Mouse (Mus musculus): ENCODE measurements at regions not wholly inside any gene's neighbourhood (a gene's known extent, or its start where the extent isn't known, plus 50 kb on each side); places are given as distances from the start of the nearest gene placed in this dataset.
"Not testable (repeated sequence)": the region's sequence is repeated elsewhere in the genome, so short reads cannot be mapped to it uniquely, and the experiment has no call there.

DNA sequence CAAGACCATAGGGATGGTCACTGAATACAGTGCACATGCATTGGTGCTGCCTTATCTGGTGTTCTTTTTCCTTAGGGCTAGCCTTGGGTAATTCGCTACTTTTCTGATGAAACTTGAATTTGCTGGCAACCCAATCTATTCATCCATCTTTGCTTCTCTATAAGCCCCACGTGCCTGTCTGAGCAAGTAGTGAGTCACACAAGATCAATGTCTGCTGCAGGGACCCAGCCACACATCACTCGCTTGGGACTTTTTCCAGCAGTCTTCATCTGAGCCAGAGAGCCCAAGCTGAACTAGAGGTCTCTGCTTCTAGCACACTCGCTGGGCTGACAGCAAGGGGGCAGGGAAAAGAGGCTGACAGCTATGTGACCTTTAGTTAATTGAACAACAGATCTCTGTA lies 464.3 kb upstream of the Nmur2 start:
- 72% methylated on average over 4 of the region's 4 CpGs for WGBS

DNA sequence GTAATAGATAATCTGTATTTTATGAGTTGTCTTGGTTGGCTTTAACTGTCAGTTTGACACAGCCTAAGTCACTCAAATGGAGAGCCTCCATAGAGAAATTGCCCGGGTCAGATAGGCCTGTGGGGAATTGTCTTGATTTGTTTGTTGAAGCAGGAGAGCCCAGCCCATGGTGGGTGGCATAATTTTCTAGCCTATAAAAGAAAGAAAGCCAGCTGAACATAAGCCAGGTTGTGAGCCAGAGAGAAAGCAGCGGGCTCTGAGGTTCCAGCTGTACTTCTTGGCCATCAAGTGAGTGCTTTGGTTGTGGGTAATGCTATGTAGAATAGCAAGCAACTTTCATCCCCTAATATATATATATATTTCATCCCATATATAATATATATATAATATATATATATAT lies 474.1 kb upstream of the Nmur2 start:
- Histone ChIP-seq H3K4me2 (ENCODE audit: low read length) (no peak overlapping the region), H3K4me1 (ENCODE audit: control insufficient read depth, insufficient read depth, low read length) (no peaks in the 10 kb centered on the region), H3K27me3 (ENCODE audit: control insufficient read depth, insufficient read depth, low read depth, low read length) (no peaks in the 10 kb centered on the region), H3K4me3 (ENCODE audit: low read depth, low read length) (no peak overlapping the region), H3K9me3 (replicated peaks; ENCODE audit: control insufficient read depth, low read length, poor library complexity, severe bottlenecking) (no peaks in the 10 kb centered on the region), H3K9ac (ENCODE audit: low read depth, low read length) (no peak overlapping the region), H3K27ac (ENCODE audit: low read length) (no peak overlapping the region), H3K36me3 (ENCODE audit: control insufficient read depth, insufficient read depth, low read length) (no peaks in the 10 kb centered on the region)
- ATAC-seq, result no peak
- 67% methylated on average over 2 of the region's 2 CpGs for WGBS

More for the DNA sequence above, 464.3 kb upstream of the Nmur2 start:
- no peak overlapping the region for H3K4me2 ChIP-seq (ENCODE audit: low read length)
- H3K27ac ChIP-seq (ENCODE audit: low read length), result no peak overlapping the region
- H3K9me3 ChIP-seq (replicated peaks; ENCODE audit: control insufficient read depth, low read length, poor library complexity, severe bottlenecking), result no peaks in the 10 kb centered on the region
- ATAC-seq, result no peak
- H3K4me1 ChIP-seq (ENCODE audit: control insufficient read depth, insufficient read depth, low read length), result no peaks in the 10 kb centered on the region
- H3K36me3 ChIP-seq (ENCODE audit: control insufficient read depth, insufficient read depth, low read length), result no peaks in the 10 kb centered on the region
- H3K4me3 ChIP-seq (ENCODE audit: low read depth, low read length), result no peak overlapping the region
- no peaks in the 10 kb centered on the region for H3K27me3 ChIP-seq (ENCODE audit: control insufficient read depth, insufficient read depth, low read depth, low read length)
- no peak overlapping the region for H3K9ac ChIP-seq (ENCODE audit: low read depth, low read length)

DNA sequence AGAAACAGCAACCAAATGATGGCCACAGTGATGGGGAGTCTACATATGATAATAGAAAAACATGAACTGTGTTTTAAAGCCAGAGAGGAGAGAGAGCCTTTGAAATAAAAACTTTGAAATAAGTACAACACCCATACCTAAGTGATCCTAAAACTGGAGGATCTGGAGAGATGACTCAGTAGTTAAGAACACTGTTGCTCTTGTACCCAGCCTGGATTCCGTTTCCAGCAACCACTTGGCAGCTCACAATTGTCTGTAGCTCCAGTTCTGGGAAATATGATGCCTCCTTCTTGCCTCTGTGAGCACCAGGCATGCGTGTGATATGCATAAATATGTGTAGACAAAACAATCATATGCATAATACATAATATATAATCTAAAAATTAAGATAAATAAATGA lies 477.7 kb upstream of the Nmur2 start:
- no peaks in the 10 kb centered on the region for H3K27me3 ChIP-seq (ENCODE audit: control insufficient read depth, insufficient read depth, low read depth, low read length)
- H3K4me1 ChIP-seq (ENCODE audit: control insufficient read depth, insufficient read depth, low read length), result no peaks in the 10 kb centered on the region
- WGBS, result 55% methylated on average over 2 of the region's 2 CpGs
- no peak overlapping the region for H3K4me3 ChIP-seq (ENCODE audit: low read depth, low read length)
- H3K4me2 ChIP-seq (ENCODE audit: low read length), result no peak overlapping the region
- no peaks in the 10 kb centered on the region for H3K36me3 ChIP-seq (ENCODE audit: control insufficient read depth, insufficient read depth, low read length)
- H3K27ac ChIP-seq (ENCODE audit: low read length), result no peak overlapping the region
- H3K9ac ChIP-seq (ENCODE audit: low read depth, low read length), result no peak overlapping the region
- ATAC-seq, result no peak
- H3K9me3 ChIP-seq (replicated peaks; ENCODE audit: control insufficient read depth, low read length, poor library complexity, severe bottlenecking), result no peaks in the 10 kb centered on the region

DNA sequence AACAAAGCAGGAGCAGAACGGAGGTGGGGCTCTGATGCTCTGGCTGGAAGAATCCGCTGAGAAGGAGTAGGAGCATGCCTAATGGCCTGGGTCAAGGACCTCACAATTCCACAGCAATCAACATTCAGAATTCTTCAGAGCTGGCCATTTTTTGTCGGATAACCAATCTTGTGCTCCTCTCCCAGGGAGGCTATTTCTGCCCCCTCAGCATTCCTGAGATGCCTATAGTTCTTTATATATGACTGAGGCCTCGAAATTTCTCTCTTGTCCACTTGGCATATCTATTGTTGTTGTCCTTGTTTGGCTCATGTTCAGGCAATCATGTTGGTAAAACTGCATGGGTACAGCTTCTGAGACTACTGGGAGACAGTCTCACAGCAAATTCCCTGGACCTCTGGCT lies 460.5 kb upstream of the Gria1 start:
- no peak for ATAC-seq
- 60% methylated on average over 4 of the region's 4 CpGs for WGBS
- Histone ChIP-seq H3K4me3 (ENCODE audit: low read depth, low read length) (no peak overlapping the region), H3K27me3 (ENCODE audit: control insufficient read depth, insufficient read depth, low read depth, low read length) (no peaks in the 10 kb centered on the region), H3K9ac (ENCODE audit: low read depth, low read length) (no peak overlapping the region), H3K4me1 (ENCODE audit: control insufficient read depth, insufficient read depth, low read length) (no peaks in the 10 kb centered on the region), H3K9me3 (replicated peaks; ENCODE audit: control insufficient read depth, low read length, poor library complexity, severe bottlenecking) (no peaks in the 10 kb centered on the region), H3K36me3 (ENCODE audit: control insufficient read depth, insufficient read depth, low read length) (no peaks in the 10 kb centered on the region), H3K27ac (ENCODE audit: low read length) (no peak overlapping the region), H3K4me2 (ENCODE audit: low read length) (no peak overlapping the region)

DNA sequence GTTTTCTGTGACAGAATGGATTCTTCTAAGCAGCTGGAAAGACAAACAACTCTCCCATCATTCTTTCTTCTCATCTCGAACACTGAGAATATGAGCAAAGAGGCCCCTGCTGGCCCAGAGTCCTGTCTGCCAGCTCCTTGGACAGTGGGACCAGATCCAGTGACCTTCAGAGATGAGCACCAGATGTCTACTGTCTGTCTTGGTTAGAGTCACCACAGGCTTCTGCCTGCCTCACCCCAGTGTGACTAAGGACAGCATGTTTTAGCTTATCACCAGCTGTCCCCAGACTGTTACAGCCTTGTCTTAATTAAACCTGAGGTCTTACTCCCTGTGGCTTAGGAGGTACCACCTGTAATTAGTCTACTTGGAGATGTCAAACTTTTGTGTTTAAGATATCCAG lies 454.9 kb upstream of the Gria1 start:
- no peak overlapping the region for H3K27ac ChIP-seq (ENCODE audit: low read length)
- H3K9me3 ChIP-seq (replicated peaks; ENCODE audit: control insufficient read depth, low read length, poor library complexity, severe bottlenecking), result no peaks in the 10 kb centered on the region
- WGBS, result 85% methylated on average over 1 of the region's 1 CpGs
- H3K9ac ChIP-seq (ENCODE audit: low read depth, low read length), result no peak overlapping the region
- no peak for ATAC-seq
- no peak overlapping the region for H3K4me3 ChIP-seq (ENCODE audit: low read depth, low read length)
- H3K36me3 ChIP-seq (ENCODE audit: control insufficient read depth, insufficient read depth, low read length), result no peaks in the 10 kb centered on the region
- H3K27me3 ChIP-seq (ENCODE audit: control insufficient read depth, insufficient read depth, low read depth, low read length), result no peaks in the 10 kb centered on the region
- H3K4me1 ChIP-seq (ENCODE audit: control insufficient read depth, insufficient read depth, low read length), result no peaks in the 10 kb centered on the region
- H3K4me2 ChIP-seq (ENCODE audit: low read length), result no peak overlapping the region

DNA sequence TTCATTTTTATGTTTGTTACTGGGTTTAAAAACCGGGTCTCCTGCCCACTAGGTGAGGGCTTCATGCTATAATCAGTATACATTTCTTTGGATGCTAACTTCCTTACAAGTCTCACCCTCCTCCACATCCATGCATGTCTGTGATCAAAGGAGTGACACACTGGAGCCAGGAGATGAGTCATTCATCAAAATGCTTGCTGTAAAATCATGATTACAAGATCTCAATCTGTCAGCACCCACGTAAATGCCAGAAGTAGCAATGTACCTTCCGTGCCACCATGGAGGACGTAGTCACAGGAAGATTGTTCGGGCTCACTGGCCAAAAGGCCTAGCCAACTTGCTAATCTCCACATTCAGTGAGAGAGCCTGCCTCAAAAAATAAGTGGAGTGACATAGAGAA lies 431.2 kb upstream of the Gria1 start:
- no peaks in the 10 kb centered on the region for H3K4me1 ChIP-seq (ENCODE audit: control insufficient read depth, insufficient read depth, low read length)
- ATAC-seq, result no peak
- no peak overlapping the region for H3K9ac ChIP-seq (ENCODE audit: low read depth, low read length)
- WGBS, result 90% methylated on average over 5 of the region's 5 CpGs
- no peaks in the 10 kb centered on the region for H3K27me3 ChIP-seq (ENCODE audit: control insufficient read depth, insufficient read depth, low read depth, low read length)
- H3K9me3 ChIP-seq (replicated peaks; ENCODE audit: control insufficient read depth, low read length, poor library complexity, severe bottlenecking), result no peaks in the 10 kb centered on the region
- H3K36me3 ChIP-seq (ENCODE audit: control insufficient read depth, insufficient read depth, low read length), result no peaks in the 10 kb centered on the region
- no peak overlapping the region for H3K27ac ChIP-seq (ENCODE audit: low read length)
- no peak overlapping the region for H3K4me3 ChIP-seq (ENCODE audit: low read depth, low read length)
- no peak overlapping the region for H3K4me2 ChIP-seq (ENCODE audit: low read length)

DNA sequence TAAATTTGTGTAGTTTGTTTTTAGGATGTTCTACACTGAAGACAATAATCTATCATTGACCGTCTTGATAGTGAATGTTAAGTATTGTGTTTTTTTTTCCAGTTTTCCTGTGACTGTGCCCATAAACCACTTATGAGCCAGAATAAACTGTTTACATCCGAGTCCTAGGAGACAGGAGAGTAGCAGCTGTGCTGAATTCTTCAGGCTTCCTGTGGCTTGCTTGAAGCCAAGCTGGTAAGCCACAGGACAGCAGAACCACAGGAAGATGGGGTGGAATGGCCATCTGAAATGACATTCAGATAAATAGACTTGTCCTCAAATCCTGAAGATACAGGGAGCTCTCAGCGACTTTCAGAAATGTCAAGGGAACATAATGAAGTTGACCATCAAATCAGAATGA lies 428.1 kb upstream of the Gria1 start:
- no peaks in the 10 kb centered on the region for H3K36me3 ChIP-seq (ENCODE audit: control insufficient read depth, insufficient read depth, low read length)
- no peak overlapping the region for H3K4me3 ChIP-seq (ENCODE audit: low read depth, low read length)
- ATAC-seq, result no peak
- 79% methylated on average over 3 of the region's 3 CpGs for WGBS
- H3K4me1 ChIP-seq (ENCODE audit: control insufficient read depth, insufficient read depth, low read length), result no peaks in the 10 kb centered on the region
- H3K27me3 ChIP-seq (ENCODE audit: control insufficient read depth, insufficient read depth, low read depth, low read length), result no peaks in the 10 kb centered on the region
- no peak overlapping the region for H3K9ac ChIP-seq (ENCODE audit: low read depth, low read length)
- H3K9me3 ChIP-seq (replicated peaks; ENCODE audit: control insufficient read depth, low read length, poor library complexity, severe bottlenecking), result no peaks in the 10 kb centered on the region
- no peak overlapping the region for H3K4me2 ChIP-seq (ENCODE audit: low read length)
- H3K27ac ChIP-seq (ENCODE audit: low read length), result no peak overlapping the region

DNA sequence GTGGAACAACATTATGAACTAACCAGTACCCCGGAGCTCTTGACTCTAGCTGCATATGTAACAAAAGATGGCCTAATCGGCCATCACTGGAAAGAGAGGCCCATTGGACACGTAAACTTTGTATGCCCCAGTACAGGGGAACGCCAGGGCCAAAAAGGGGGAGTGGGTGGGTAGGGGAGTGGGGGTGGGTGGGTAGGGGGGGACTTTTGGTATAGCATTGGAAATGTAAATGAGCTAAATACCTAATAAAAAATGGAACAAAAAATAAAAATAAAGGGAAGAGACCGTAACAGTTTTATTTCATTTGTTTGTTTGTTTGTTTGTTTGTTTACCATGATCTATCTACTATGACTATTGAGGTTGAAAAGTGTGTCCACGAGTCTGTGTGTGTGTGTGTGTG lies 417.8 kb upstream of the Gria1 start:
- not testable (repeated sequence) for H3K9me3 ChIP-seq (replicated peaks; ENCODE audit: control insufficient read depth, low read length, poor library complexity, severe bottlenecking); H3K4me2 ChIP-seq (ENCODE audit: low read length); H3K4me3 ChIP-seq (ENCODE audit: low read depth, low read length); ATAC-seq; H3K27ac ChIP-seq (ENCODE audit: low read length); H3K27me3 ChIP-seq (ENCODE audit: control insufficient read depth, insufficient read depth, low read depth, low read length); H3K36me3 ChIP-seq (ENCODE audit: control insufficient read depth, insufficient read depth, low read length); H3K4me1 ChIP-seq (ENCODE audit: control insufficient read depth, insufficient read depth, low read length); H3K9ac ChIP-seq (ENCODE audit: low read depth, low read length)
- 93% methylated on average over 2 of the region's 6 CpGs for WGBS

DNA sequence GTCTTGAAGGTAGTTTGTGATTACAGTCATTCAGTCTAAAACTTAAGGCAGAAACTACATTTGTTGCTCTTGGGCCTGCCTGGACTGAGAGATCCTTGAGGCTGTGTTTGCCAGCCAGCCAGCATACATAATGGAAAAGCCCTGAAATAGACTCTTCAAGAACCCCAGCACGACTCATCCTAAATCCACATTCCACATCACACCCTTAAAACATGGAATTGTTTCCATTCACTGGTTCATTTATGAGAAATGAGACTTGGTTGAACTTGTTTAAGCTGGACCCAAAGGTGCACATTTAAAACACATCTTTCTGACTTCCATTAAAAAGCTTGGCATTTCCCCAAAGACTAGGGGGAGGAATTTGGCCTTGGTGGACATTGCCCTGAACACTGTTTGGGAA lies 407.4 kb upstream of the Gria1 start:
- Histone ChIP-seq H3K27me3 (ENCODE audit: control insufficient read depth, insufficient read depth, low read depth, low read length) (no peaks in the 10 kb centered on the region), H3K27ac (ENCODE audit: low read length) (no peak overlapping the region), H3K4me2 (ENCODE audit: low read length) (no peak overlapping the region), H3K9ac (ENCODE audit: low read depth, low read length) (no peak overlapping the region), H3K9me3 (replicated peaks; ENCODE audit: control insufficient read depth, low read length, poor library complexity, severe bottlenecking) (no peaks in the 10 kb centered on the region), H3K4me3 (ENCODE audit: low read depth, low read length) (no peak overlapping the region), H3K36me3 (ENCODE audit: control insufficient read depth, insufficient read depth, low read length) (no peaks in the 10 kb centered on the region), H3K4me1 (ENCODE audit: control insufficient read depth, insufficient read depth, low read length) (no peaks in the 10 kb centered on the region)
- 79% methylated on average over 1 of the region's 1 CpGs for WGBS
- ATAC-seq, result no peak

DNA sequence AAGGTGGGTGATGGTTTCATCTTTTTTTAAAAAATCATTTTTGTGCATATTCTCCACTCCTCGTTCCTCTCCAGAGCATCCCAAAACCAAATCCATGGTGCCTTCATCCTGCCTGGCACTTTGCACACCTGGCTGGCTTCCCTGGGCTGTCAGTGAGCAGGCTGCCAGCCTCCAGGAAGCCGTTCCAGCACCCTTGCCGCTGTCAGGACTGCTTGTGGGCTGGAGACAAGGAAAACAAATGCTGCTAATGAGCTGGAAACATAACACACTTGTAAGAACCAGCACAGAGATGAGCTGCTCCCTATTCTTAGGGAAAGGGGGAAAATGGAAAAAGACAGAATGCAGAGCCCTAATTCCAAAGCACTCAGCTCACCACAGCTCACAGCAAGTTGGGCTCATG lies 383.5 kb upstream of the Gria1 start:
- Histone ChIP-seq H3K27ac (ENCODE audit: low read length) (no peak overlapping the region), H3K4me3 (ENCODE audit: low read depth, low read length) (no peak overlapping the region), H3K27me3 (ENCODE audit: control insufficient read depth, insufficient read depth, low read depth, low read length) (no peaks in the 10 kb centered on the region), H3K9ac (ENCODE audit: low read depth, low read length) (no peak overlapping the region), H3K4me2 (ENCODE audit: low read length) (no peak overlapping the region), H3K4me1 (ENCODE audit: control insufficient read depth, insufficient read depth, low read length) (no peaks in the 10 kb centered on the region), H3K36me3 (ENCODE audit: control insufficient read depth, insufficient read depth, low read length) (no peaks in the 10 kb centered on the region), H3K9me3 (replicated peaks; ENCODE audit: control insufficient read depth, low read length, poor library complexity, severe bottlenecking) (0 out of 2 replicates have a peak, but pooled peaks cover 4% of the 10 kb centered on the region)
- WGBS, result 62% methylated on average over 3 of the region's 3 CpGs
- no peak for ATAC-seq
